Mouse (Mus musculus) embryonic fibroblast, embryonic 13.5 days (primary cell): ENCODE measurements around the gene Akr7a5. TPM values are rescaled to one million over a fixed set of nuclear protein-coding genes. Genes with fewer than 3 reads are reported as not detected.

Experiments
- H3K27ac ChIP-seq: 2 replicates; pipeline ENCODE4 v1.5.1; 2012; ENCODE audit warnings: low read length, control low read depth, inconsistent platforms; ENCODE audit not compliant: insufficient read depth
- H3K4me1 ChIP-seq: 2 replicates; pipeline ENCODE4 v1.6.1; 2011; ENCODE audit warnings: low read length; ENCODE audit not compliant: control insufficient read depth, insufficient read depth
- H3K4me3 ChIP-seq: 2 replicates; pipeline ENCODE4 v1.5.1; 2011; ENCODE audit warnings: mild to moderate bottlenecking, control low read depth, low read length; ENCODE audit not compliant: insufficient read depth
- CTCF ChIP-seq: IDR thresholded peaks from 2 replicates; pipeline ENCODE4 v1.5.1; 2011; ENCODE audit warnings: mild to moderate bottlenecking, control low read depth, low read length, moderate library complexity, borderline replicate concordance; ENCODE audit not compliant: insufficient read depth
- POLR2A ChIP-seq: IDR thresholded peaks from 2 replicates; pipeline ENCODE4 v1.6.1; 2011; ENCODE audit warnings: low read depth, mild to moderate bottlenecking, control low read depth, low read length, moderate library complexity
- polyA plus RNA-seq: library from polyadenylated mRNA; stranded (reverse); fragments of >200 nt; gene quantifications from 2 replicates; pipeline ENCODE4 v1.2.4, GENCODE M21; 2011; ENCODE audit warnings: low read depth; ENCODE audit not compliant: missing spikeins, insufficient read length

The Akr7a5 gene
- polyA plus RNA-seq, 1 experiment, result 18.1 TPM

- Histone ChIP-seq H3K27ac (no peak overlapping the region), H3K4me3 (no peak overlapping the region), H3K4me1 (no peaks in the 10 kb centered on the region)
- no peak for TF ChIP-seq CTCF
- TF ChIP-seq POLR2A, result no peak
Measured at GRCm38 (mm10) chr4:139292038-139292437, 18.5 kb upstream of the Akr7a5 start.

- Histone ChIP-seq H3K27ac (no peak overlapping the region), H3K4me1 (no peaks in the 10 kb centered on the region), H3K4me3 (no peak overlapping the region)
- TF ChIP-seq CTCF (no peak), POLR2A (no peak)
Measured at GRCm38 (mm10) chr4:139297566-139297965, 13.0 kb upstream of the Akr7a5 start.

- Histone ChIP-seq H3K4me3 (no peak overlapping the region), H3K27ac (no peak overlapping the region), H3K4me1 (no peaks in the 10 kb centered on the region)
- TF ChIP-seq POLR2A (no peak), CTCF (no peak)
Measured at GRCm38 (mm10) chr4:139298671-139299366, 11.7 kb upstream of the Akr7a5 start.

- no peak for TF ChIP-seq POLR2A
- no peak for TF ChIP-seq CTCF
- H3K4me3 ChIP-seq, result no peak overlapping the region
- no peaks in the 10 kb centered on the region for H3K4me1 ChIP-seq
- H3K27ac ChIP-seq, result no peak overlapping the region
Measured at GRCm38 (mm10) chr4:139301780-139302179, 8.8 kb upstream of the Akr7a5 start.

- H3K4me1 ChIP-seq, result no peaks in the 10 kb centered on the region
- TF ChIP-seq POLR2A (no peak), CTCF (no peak)
Measured at GRCm38 (mm10) chr4:139302241-139302640, 8.3 kb upstream of the Akr7a5 start.

GRCm38 (mm10) chr4:139305521-139305920 lies 5.0 kb upstream of the Akr7a5 start:
- no peak overlapping the region for H3K4me3 ChIP-seq

More at GRCm38 (mm10) chr4:139302241-139302640, 8.3 kb upstream of the Akr7a5 start:
- Histone ChIP-seq H3K4me3 (no peak overlapping the region), H3K27ac (no peak overlapping the region)

GRCm38 (mm10) chr4:139307916-139308315 lies 2.6 kb upstream of the Akr7a5 start:
- TF ChIP-seq POLR2A (no peak), CTCF (no peak)
- no peak overlapping the region for H3K27ac ChIP-seq
- H3K4me1 ChIP-seq, result no peaks in the 10 kb centered on the region
- H3K4me3 ChIP-seq, result no peak overlapping the region

More at GRCm38 (mm10) chr4:139305521-139305920, 5.0 kb upstream of the Akr7a5 start:
- TF ChIP-seq POLR2A (no peak), CTCF (no peak)
- Histone ChIP-seq H3K4me1 (no peaks in the 10 kb centered on the region), H3K27ac (no peak overlapping the region)

- no peaks in the 10 kb centered on the region for H3K4me1 ChIP-seq
- peak overlapping the region; percentile 57 for H3K4me3 ChIP-seq
- no peak overlapping the region for H3K27ac ChIP-seq
- TF ChIP-seq CTCF (no peak), POLR2A (no peak)
Measured at GRCm38 (mm10) chr4:139309651-139310050, 893 bp upstream of the Akr7a5 start.

GRCm38 (mm10) chr4:139310899-139311701 lies 556 bp downstream of the Akr7a5 start:
- TF ChIP-seq CTCF (no peak), POLR2A (no peak)
- Histone ChIP-seq H3K27ac (no peak overlapping the region), H3K4me1 (no peaks in the 10 kb centered on the region), H3K4me3 (peak overlapping the region; percentile 57)

GRCm38 (mm10) chr4:139311707-139312106 lies 1.2 kb downstream of the Akr7a5 start:
- Histone ChIP-seq H3K4me1 (no peaks in the 10 kb centered on the region), H3K4me3 (peak overlapping the region; percentile 57), H3K27ac (no peak overlapping the region)
- no peak for TF ChIP-seq POLR2A
- TF ChIP-seq CTCF, result no peak

- Histone ChIP-seq H3K4me3 (no peak overlapping the region), H3K27ac (no peak overlapping the region), H3K4me1 (no peaks in the 10 kb centered on the region)
- TF ChIP-seq CTCF (no peak), POLR2A (no peak)
Measured at GRCm38 (mm10) chr4:139312632-139313031, 2.1 kb downstream of the Akr7a5 start.
